13 mouse cellular contexts compared by ENCODE assay signal in genomic region chr4:135385614-135386013, GRCm38 (mm10). TPM values are rescaled to one million over a fixed set of nuclear protein-coding genes. Genes with fewer than 3 reads are reported as not detected.
DNase-seq lines count a peak whose midpoint lies in the region; ATAC-seq and TF ChIP-seq lines count a peak whose summit lies in the region.
"Had no signal": no experiment of that assay in that cellular context is flagged by ENCODE, and none has a peak within 500 bp of the region (broad histone marks: within the 10 kb centered on the region; RNA-seq: fewer than 3 reads in every experiment).

No protein-coding gene starts in this region.

- no peak overlapping the region for H3K4me3 ChIP-seq in heart, embryonic 15.5 days
- no peak overlapping the region for H3K4me3 ChIP-seq in heart, adult 2 months
- H3K4me3 ChIP-seq in kidney, embryonic 16.5 days (ENCODE audit: low read length) = no peak overlapping the region
- no peak overlapping the region for H3K4me3 ChIP-seq in stomach, embryonic 16.5 days (replicated peaks; ENCODE audit: low read length)
- H3K4me3 ChIP-seq: forebrain, embryonic 15.5 days; liver, embryonic 15.5 days had no signal

- H3K9me3 ChIP-seq in heart, embryonic 15.5 days (replicated peaks) = no peaks in the 10 kb centered on the region
- H3K9me3 ChIP-seq in kidney, embryonic 16.5 days (ENCODE audit: low read length) = no peaks in the 10 kb centered on the region
- H3K9me3 ChIP-seq in stomach, embryonic 16.5 days (replicated peaks; ENCODE audit: control insufficient read depth, low read length) = no peaks in the 10 kb centered on the region
- H3K9me3 ChIP-seq: forebrain, embryonic 15.5 days; liver, embryonic 15.5 days had no signal

- TF ChIP-seq EP300 in heart, adult 2 months (IDR thresholded peaks at IDR 0.05; ENCODE audit: insufficient read depth, low read depth, low read length) = no peak

- no peak for TF ChIP-seq POLR2A in heart, adult 2 months (IDR thresholded peaks at IDR 0.05; ENCODE audit: insufficient read depth, low read depth, low read length)

- peak overlapping the region; percentile 17; the same call in 1 of the 2 replicates for H3K4me2 ChIP-seq in heart, embryonic 15.5 days
- H3K4me2 ChIP-seq in kidney, embryonic 16.5 days (replicated peaks; ENCODE audit: low read depth, low read length) = no peak overlapping the region
- no peak overlapping the region for H3K4me2 ChIP-seq in stomach, embryonic 16.5 days (ENCODE audit: low read depth, low read length)
- H3K4me2 ChIP-seq: forebrain, embryonic 15.5 days; liver, embryonic 15.5 days had no signal

- no peak for DNase-seq in heart, adult 2 months
- DNase-seq in retina, postnatal 1 day = peak; percentile 12
- no peak for DNase-seq in retina, embryonic 14.5 days (ENCODE audit: low spot score)
- DNase-seq in ovary, postnatal 10 days (ENCODE audit: low spot score) = no peak
- no peak for DNase-seq in gastrocnemius, postnatal 36 days
- DNase-seq: right cerebral cortex, postnatal 4 days; thymus, adult 18-20 months had no signal

- no peak overlapping the region for H3K27ac ChIP-seq in heart, embryonic 15.5 days
- no peak overlapping the region for H3K27ac ChIP-seq in heart, adult 2 months
- no peak overlapping the region for H3K27ac ChIP-seq in kidney, embryonic 16.5 days (ENCODE audit: low read length)
- H3K27ac ChIP-seq in stomach, embryonic 16.5 days (ENCODE audit: low read length) = no peak overlapping the region
- H3K27ac ChIP-seq: forebrain, embryonic 15.5 days; liver, embryonic 15.5 days had no signal

- H3K36me3 ChIP-seq in heart, embryonic 15.5 days = no peaks in the 10 kb centered on the region
- no peaks in the 10 kb centered on the region for H3K36me3 ChIP-seq in heart, adult 2 months (ENCODE audit: control insufficient read depth, insufficient read depth, low read length)
- H3K36me3 ChIP-seq in kidney, embryonic 16.5 days (ENCODE audit: insufficient read depth, low read length) = no peaks in the 10 kb centered on the region
- H3K36me3 ChIP-seq in stomach, embryonic 16.5 days (ENCODE audit: control insufficient read depth, insufficient read depth, low read length) = no peaks in the 10 kb centered on the region
- H3K36me3 ChIP-seq: forebrain, embryonic 15.5 days; liver, embryonic 15.5 days had no signal

- 0 out of 2 replicates have a peak, but pooled peaks cover 6% of the 10 kb centered on the region for H3K4me1 ChIP-seq in heart, embryonic 15.5 days (replicated peaks)
- no peaks in the 10 kb centered on the region for H3K4me1 ChIP-seq in heart, adult 2 months (ENCODE audit: control insufficient read depth, insufficient read depth, low read length)
- H3K4me1 ChIP-seq in kidney, embryonic 16.5 days (ENCODE audit: insufficient read depth, low read length) = peaks cover 7% of the 10 kb centered on the region; the same call in 1 of the 2 replicates
- no peaks in the 10 kb centered on the region for H3K4me1 ChIP-seq in stomach, embryonic 16.5 days (ENCODE audit: control insufficient read depth, insufficient read depth, low read length)
- H3K4me1 ChIP-seq: forebrain, embryonic 15.5 days; liver, embryonic 15.5 days had no signal

- no peak for TF ChIP-seq CTCF in heart, adult 2 months (IDR thresholded peaks at IDR 0.05)

- 0 out of 2 replicates have a peak, but pooled peaks cover 5% of the 10 kb centered on the region for H3K27me3 ChIP-seq in heart, embryonic 15.5 days
- H3K27me3 ChIP-seq in heart, adult 2 months (ENCODE audit: control insufficient read depth, insufficient read depth, low read length) = no peaks in the 10 kb centered on the region
- no peaks in the 10 kb centered on the region for H3K27me3 ChIP-seq in kidney, embryonic 16.5 days (ENCODE audit: insufficient read depth, low read length)
- no peaks in the 10 kb centered on the region for H3K27me3 ChIP-seq in stomach, embryonic 16.5 days (ENCODE audit: control insufficient read depth, insufficient read depth, low read length)

- H3K9ac ChIP-seq in heart, embryonic 15.5 days = no peak overlapping the region
- no peak overlapping the region for H3K9ac ChIP-seq in heart, adult 2 months (ENCODE audit: low read depth, low read length)
- H3K9ac ChIP-seq in kidney, embryonic 16.5 days (replicated peaks; ENCODE audit: low read length) = peak overlapping the region; percentile 26; the same call in 1 of the 2 replicates
- no peak overlapping the region for H3K9ac ChIP-seq in stomach, embryonic 16.5 days (ENCODE audit: low read length)
- H3K9ac ChIP-seq: forebrain, embryonic 15.5 days; liver, embryonic 15.5 days had no signal

- intact Hi-C loops in heart, adult 2 months (cut with DNase I) = no loop called here
- intact Hi-C loops in gastrocnemius, postnatal 36 days (cut with DNase I) = loop anchor here (10.0 kb wide), 1 partner anchor 289 kb away; no protein-coding TSS in a partner anchor

- H3K79me2 ChIP-seq in heart, adult 2 months (replicated peaks; ENCODE audit: control insufficient read depth, insufficient read depth, low read length) = no peaks in the 10 kb centered on the region

- WGBS in heart, embryonic 15.5 days = 41% methylated on average over 10 of the region's 10 CpGs
- 18% methylated on average over 10 of the region's 10 CpGs for WGBS in heart, adult 2 months
- 42% methylated on average over 10 of the region's 10 CpGs for WGBS in kidney, embryonic 16.5 days
- 45% methylated on average over 10 of the region's 10 CpGs for WGBS in stomach, embryonic 16.5 days

- no peak for ATAC-seq in heart, embryonic 15.5 days (replicated peaks; ENCODE audit: insufficient number of reproducible peaks, insufficient read depth, low FRiP score, low read depth)
- peak; percentile 46 for ATAC-seq in kidney, embryonic 16.5 days (ENCODE audit: low FRiP score, low TSS enrichment)
- ATAC-seq in stomach, embryonic 16.5 days (ENCODE audit: insufficient read depth, low FRiP score) = peak; percentile 57; the same call in 1 of the 2 replicates
- ATAC-seq: forebrain, embryonic 15.5 days had no signal

RNA-seq across cellular contexts. Expression of gene Ncmap, which starts 12.4 kb away (rescaled TPM):
- polyA plus RNA-seq in heart, embryonic 15.5 days (2015; fragmentation: Nextera tagmentation; extraction: Ambion mirVana) = 0.55 and 3.0 TPM in 2 replicates
- total RNA-seq in heart, adult 2 months (2021) = under 1 TPM in 1 of 2 experiments, not detected in 1; 0.21 TPM
- polyA plus RNA-seq in heart, adult 2 months (2012; rRNA removed) = 0.62 TPM in 1 of 2 replicates, not detected in the other
- polyA plus RNA-seq in kidney, embryonic 16.5 days (2015; fragmentation: Nextera tagmentation; extraction: Ambion mirVana) = 2.0 and 4.3 TPM in 2 replicates
- 27.4 and 36.0 TPM in 2 replicates for polyA plus RNA-seq in stomach, embryonic 16.5 days (2015; fragmentation: Nextera tagmentation; extraction: Ambion mirVana)
- total RNA-seq in gastrocnemius, postnatal 36 days (2021) = 1 to 10 TPM; 2.2 to 4.9 TPM
- total RNA-seq: CH12.LX had no signal

RNA-seq across cellular contexts. Expression of gene Srrm1, which starts 32.5 kb away (rescaled TPM):
- 134 and 152 TPM in 2 replicates for polyA plus RNA-seq in heart, embryonic 15.5 days (2015; fragmentation: Nextera tagmentation; extraction: Ambion mirVana)
- 10 to 100 TPM; 53.8 to 58.2 TPM for total RNA-seq in heart, adult 2 months (2021)
- 25.0 and 35.0 TPM in 2 replicates for polyA plus RNA-seq in heart, adult 2 months (2012; rRNA removed)
- 180 and 233 TPM in 2 replicates for polyA plus RNA-seq in kidney, embryonic 16.5 days (2015; fragmentation: Nextera tagmentation; extraction: Ambion mirVana)
- 176 and 188 TPM in 2 replicates for polyA plus RNA-seq in stomach, embryonic 16.5 days (2015; fragmentation: Nextera tagmentation; extraction: Ambion mirVana)
- total RNA-seq in gastrocnemius, postnatal 36 days (2021) = 10 to 100 TPM; 51.5 to 59.3 TPM

RNA-seq across cellular contexts. Expression of gene Rcan3, which starts 48.0 kb away (rescaled TPM):
- 8.6 and 10.3 TPM in 2 replicates for polyA plus RNA-seq in heart, embryonic 15.5 days (2015; fragmentation: Nextera tagmentation; extraction: Ambion mirVana)
- 10 to 100 TPM in 1 of 2 experiments, 1 to 10 TPM in 1; 8.5 to 11.3 TPM for total RNA-seq in heart, adult 2 months (2021)
- polyA plus RNA-seq in heart, adult 2 months (2012; rRNA removed) = 6.8 and 12.1 TPM in 2 replicates
- 15.0 and 15.3 TPM in 2 replicates for polyA plus RNA-seq in kidney, embryonic 16.5 days (2015; fragmentation: Nextera tagmentation; extraction: Ambion mirVana)
- 15.0 and 18.0 TPM in 2 replicates for polyA plus RNA-seq in stomach, embryonic 16.5 days (2015; fragmentation: Nextera tagmentation; extraction: Ambion mirVana)
- total RNA-seq in gastrocnemius, postnatal 36 days (2021) = 1 to 10 TPM; 3.2 to 4.0 TPM
